Mouse (Mus musculus) heart, adult 8-10 months (tissue): ENCODE results near the gene Prss21. TPM values are rescaled to one million over a fixed set of nuclear protein-coding genes. Genes with fewer than 3 reads are reported as not detected.

Source experiments
- DNase-seq: peaks from one replicate; pipeline ENCODE4 v3.0.0; 2022; ENCODE audit warnings: low spot score
- total RNA-seq, 4 experiments: library from RNA; stranded (reverse); gene quantifications; 2 replicates each; pipeline ENCODE4 v1.2.4; 2022

Prss21 gene
- not detected for total RNA-seq

DNA sequence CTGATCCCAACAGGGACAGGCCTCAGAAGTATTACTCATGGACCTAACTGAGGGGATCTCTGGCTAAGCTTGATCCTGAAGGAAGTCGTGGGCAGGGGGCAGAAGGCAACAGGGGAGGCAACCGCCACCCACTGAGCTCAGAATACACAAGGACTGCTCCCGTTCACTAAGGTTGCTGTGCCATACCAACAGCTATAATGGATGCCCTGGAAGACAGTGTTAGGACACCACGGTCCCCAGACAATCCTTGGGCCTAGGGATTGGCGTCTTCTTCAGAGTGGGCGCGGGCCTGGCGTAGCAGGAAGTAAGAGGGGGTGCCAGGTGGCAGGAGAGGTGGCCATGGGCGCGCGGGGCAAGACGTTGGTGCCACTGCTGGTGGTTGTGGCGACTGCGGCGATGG is at the start of gene Prss21:
TSS of gene Prss21 (plus strand) at position 301 of the 400 bp plus-strand sequence.
- no peak for DNase-seq

DNA sequence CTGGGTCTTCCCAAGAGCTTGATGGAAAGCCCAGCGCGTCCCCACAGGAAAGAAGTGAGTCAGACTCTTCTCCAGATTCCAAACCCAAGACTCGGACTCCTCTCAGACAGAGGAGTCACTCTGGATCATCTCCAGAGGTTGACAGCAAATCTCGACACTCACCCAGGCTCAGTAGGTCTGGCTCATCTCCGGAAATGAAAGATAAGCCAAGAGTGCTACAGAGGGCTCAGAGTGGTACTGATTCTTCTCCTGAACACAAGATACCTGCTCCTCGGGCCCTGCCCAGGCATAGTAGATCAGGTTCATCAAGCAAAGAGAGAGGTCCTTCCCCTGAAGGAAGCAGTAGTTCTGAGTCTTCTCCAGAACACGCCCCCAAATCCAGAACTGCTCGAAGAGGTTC is 49.3 kb upstream of the Prss21 start:
- no peak for DNase-seq

DNA sequence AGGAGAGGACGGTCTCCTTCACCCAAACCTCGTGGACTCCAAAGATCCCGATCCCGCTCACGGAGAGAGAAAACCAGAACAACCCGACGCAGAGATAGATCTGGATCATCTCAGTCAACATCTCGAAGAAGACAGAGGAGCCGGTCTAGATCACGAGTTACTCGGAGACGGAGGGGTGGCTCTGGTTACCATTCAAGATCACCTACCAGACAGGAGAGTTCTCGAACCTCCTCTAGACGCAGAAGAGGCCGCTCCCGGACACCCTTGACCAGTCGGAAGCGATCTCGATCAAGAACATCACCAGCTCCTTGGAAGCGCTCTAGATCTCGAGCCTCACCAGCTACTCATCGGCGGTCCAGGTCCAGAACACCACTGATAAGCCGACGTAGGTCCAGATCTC is 48.6 kb upstream of the Prss21 start:
- DNase-seq: no peak

DNA sequence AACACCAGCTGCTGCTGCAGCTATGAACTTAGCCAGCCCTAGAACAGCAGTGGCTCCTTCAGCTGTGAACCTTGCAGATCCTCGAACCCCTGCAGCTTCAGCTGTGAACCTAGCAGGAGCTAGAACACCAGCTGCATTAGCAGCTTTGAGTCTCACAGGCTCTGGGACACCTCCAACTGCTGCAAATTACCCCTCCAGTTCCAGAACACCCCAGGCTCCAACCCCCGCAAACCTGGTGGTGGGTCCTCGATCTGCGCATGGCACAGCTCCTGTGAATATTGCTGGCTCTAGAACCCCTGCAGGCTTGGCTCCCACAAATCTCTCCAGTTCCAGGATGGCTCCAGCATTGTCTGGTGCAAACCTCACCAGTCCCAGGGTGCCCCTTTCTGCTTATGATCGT is 47.1 kb upstream of the Prss21 start:
- DNase-seq: no peak

DNA sequence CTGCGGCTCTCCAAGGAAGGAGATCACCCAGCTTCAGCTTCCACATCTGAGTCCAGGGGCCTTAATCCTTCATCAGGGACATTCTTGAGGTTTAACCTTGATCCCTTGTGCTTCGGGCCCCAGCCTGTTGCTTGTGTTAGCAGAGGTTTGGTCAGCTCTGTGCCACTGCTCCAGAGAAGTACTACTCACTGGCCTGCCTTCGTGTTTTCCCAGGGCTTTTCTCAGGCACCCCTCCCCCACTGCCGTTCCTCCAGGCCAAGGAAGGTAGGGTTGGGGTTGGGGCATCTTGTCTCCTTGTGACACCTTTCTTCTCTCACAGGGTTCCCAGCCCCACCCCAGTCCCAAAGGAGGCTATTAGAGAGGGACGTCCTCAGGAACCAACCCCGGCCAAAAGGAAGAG is 45.8 kb upstream of the Prss21 start:
- no peak for DNase-seq

DNA sequence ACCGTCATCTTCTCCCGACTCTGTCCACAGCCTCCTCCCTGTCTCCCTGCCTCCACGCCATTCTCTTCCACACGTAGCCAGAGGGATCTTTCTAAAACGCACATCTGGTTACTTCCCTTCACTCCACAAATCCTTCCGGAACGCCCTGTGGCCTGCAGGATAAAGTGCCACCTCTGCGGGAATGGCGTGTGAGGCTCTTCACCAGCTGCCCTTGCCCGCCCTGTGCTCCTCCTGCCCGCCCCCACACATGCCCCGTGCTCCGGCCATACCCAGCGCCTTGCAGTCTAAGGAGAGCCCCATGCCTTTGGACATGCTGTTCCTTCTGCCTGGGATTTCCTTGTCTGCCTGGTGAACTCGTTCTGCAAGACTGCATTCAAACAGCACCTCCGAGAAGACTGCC is 44.8 kb upstream of the Prss21 start:
- DNase-seq: no peak

DNA sequence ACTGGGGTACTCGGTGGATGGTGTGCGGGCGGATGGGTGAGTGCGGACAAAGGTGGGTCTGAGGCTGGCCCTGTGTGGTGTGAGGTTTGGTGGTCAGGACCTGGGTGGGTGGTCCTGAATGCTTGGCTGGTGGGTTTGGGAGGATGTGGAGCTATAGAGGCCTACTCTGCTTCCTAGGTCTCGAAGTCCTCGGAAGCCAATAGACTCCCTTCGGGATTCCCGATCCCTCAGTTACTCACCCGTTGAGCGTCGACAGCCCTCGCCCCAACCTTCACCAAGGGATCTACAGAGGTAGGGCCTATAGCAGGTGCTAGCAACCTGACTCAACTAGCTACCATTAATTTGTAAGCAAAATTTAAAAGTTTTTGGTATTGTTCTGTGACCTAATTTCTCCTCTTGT is 44.2 kb upstream of the Prss21 start:
- DNase-seq: no peak

DNA sequence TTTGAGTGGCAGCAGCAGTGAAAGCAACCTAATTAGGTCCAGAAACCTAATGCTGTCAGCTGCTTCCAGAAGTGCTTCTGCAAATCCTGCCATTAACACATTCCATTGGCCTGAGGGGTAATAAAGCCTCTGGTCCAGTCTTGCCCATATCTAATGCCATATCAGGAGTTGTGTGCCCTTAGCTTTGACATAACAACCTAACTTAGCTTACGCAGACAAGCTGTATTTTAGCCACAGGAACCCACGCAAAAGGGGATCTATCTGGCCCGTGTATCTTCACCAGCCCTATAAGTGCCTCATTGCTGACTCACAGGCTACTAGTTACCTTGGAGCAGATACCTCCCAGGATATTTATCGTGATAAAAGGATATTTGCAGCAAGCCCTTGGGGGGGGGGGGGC is 42.3 kb upstream of the Prss21 start:
- DNase-seq: no peak

DNA sequence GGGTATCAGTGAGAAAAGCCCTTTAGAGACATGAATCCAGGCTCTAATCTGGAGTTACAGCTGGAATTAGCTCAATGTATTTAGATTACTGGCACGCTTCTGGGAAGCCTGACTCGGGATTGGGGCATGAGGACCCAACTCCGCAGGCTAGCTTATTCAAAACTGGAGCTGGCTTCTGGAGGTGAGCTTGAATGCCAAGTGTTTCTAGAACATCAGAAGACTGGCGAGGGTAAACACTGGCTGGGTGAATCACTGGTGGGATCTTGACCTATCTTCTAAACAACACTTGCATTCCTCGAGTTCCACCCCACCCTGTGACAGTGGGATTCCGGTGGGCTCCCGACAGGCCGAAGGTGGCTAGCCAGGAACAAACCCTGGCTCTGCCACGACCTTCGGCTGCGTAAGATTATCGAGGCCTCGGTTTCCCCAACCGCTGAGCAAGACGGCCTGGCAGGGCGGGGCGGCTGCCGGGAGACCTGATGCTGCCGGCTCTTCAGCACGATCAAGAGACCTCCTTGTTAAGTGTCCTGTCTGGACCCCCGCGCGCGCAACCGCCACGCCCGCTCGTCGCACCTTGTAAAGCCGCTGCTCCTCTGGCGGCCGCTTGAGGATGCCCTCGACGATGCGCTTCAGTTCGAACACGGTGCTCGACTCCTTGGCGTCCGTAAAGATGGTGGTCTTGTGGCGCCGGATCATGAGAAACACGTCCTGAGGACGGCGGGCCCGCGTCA is 39.4 kb upstream of the Prss21 start:
- DNase-seq: peak; percentile 41

DNA sequence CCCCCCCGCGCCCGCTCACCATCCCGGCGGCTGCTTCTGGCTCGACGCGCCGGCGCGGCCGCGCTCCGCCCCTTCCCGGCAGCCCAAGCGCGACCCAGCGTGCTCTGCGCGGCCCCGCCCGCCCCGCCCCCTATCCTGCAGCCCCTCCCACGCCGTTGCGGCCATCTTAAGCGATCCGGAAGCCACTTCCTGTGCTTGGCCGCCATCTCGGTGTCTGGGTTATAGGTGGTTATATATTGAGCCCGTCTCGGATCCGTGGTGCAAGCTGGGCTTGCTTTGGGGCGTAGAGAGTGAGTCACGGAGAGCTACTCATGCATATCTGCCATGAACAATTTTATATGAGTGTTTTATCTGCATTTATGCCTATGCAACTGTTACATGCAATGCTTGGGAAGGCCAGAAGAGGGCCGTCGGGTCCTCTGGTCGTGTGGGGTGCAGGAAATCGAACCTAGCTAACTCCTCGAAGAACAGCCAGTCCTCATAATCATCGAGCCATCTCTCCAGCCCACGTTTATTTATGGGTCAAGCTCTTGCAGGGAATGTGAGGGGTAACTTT is 38.7 kb upstream of the Prss21 start, which contains the start of gene Elob:
TSS of gene Elob (minus strand) at position 73 of the 556 bp plus-strand sequence.
- peak; percentile 85 for DNase-seq

DNA sequence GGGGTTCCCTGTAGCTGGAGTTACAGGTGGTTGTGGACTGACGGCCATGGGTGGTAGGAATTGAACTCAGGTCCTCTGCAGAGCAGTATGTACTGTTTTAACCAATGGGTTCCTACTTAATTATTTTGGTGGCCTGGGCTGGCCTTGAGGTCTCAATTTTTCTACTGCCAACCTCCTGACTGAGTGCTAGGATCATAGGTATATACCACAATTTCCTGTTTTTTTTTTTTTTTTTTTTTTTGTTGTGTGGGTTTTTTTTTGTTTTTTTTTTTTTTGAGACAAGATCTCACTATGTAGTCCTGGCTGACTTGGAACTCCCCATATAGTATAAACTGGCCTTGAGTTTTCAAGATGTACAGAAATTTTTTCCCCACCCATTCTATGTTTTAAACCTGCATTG is 36.7 kb upstream of the Prss21 start:
- DNase-seq: no peak

DNA sequence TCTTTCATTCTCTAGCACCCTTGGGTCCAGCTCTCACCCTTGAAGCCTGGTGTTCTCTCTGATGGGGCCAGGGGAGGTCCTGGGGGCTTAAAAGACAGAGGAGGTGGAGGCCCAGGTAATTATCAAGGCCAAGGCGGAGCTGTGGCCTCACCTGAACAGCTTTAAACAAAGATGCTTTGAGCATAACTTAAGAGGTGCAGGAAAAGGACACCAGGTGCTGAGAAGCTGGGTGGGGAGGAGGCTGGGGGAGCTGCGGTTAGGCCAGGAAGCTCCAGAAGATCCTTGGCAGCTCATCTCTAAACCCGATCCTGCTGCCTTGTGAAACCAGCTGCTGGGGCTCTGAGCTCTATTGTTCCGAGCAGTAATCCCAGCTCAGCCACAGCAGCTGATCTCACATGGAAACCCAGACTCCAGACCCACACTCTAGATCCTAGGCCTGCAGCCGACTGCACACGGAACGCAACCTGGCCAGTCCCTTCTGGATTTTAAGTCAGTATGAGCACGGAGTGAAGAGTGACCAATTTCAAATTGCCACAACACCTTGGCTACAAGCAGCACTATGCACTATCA is 31.8 kb upstream of the Prss21 start, which contains the start of gene Prss33:
TSS of gene Prss33 (minus strand) at position 51 of the 570 bp plus-strand sequence.
- no peak for DNase-seq

DNA sequence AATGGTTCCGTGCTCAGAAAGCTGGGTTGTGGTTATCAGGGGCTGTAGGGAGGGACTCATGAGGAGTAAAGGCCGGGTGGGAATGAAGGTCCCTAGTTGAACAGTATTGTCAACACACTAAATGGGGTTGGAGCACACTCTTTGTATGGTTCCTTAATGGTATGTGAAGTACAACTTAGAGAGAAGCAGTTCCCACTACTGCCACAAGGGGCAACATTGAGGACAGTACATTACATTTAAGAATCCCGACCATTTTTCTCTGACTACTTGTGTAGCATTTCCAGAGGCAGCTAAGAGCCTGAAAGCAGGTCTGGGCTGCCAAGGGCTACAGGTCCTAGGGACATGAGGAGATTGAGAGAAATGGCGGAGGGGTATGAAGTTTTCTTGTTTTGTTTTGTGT is 26.7 kb upstream of the Prss21 start:
- peak; percentile 26 for DNase-seq

DNA sequence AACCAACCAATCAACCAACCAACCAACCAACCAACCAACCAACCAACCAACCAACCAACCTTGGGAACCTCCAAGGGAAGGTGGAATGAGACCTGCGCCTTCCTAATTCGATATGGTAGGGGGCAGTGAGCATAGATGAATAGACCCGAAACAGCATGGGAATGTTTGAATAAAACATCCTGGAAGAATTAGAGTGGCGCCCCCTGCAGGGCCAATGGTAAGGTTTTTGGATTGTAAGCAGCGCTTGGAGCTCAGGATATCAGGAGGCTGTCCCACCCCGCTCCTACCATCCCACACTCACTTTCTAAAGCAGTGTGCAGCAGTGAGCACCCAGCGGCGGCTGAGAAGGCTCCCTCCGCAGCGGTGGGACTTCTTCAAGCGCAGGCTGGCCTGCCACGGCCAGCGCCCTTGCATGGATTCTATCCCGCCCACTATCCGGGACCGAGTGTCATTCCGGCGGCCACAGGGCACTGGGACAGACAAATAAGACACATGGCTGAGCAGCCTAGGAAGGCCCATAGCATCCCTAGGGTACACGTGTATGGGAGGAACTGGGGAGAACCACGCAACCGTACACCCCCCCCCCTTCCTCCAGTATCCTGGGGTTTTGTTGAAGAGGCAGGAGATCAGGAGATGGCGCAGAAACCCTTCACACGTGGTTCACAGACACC is 24.6 kb upstream of the Prss21 start:
- no peak for DNase-seq

DNA sequence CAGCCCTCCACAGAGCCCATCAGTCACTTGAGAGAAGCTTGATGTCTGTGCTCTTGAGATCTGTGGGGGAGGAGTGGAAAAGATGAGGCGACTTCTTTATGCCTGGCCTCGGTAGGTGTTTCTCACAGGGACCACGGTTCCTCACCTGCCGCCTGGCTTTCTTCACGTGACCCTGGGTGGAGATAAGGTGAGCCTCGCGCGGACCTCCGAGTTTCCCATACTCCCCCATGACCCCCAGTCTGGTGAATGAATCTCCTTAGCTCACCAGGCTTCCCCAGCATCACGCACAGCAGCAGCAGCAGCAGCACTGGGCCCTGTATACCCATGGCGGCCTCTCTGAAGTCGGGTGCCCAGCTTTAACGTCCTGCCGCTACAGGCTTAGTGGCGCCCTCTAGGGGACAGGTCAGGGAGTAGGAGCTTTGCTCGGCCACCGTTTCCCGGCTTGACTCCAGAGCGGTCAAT is 24.0 kb upstream of the Prss21 start, which contains the start of the genes Prss32 and Prss41:
TSS of gene Prss32 (plus strand) at position 44 of the 462 bp plus-strand sequence.
TSS of gene Prss41 (minus strand) at position 361 of the 462 bp plus-strand sequence.
- DNase-seq: no peak

DNA sequence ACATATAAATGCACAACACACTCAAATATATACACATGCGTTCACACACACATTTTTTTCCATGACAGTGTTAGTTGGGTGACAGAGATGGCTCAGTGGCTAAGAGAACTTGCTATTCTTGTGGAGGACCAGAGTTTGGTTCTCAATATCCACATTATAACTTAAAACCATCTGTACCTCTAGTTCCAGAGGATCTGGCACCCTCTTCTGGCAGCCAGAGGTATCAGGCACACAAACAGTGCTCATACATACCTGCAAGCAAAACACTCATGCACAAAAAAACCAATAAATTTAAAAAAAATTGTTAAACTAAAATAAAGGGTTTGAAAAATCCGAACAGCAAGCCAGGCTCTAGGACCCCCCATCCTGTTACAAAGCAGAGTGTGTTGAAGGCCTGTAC is 17.8 kb upstream of the Prss21 start:
- no peak for DNase-seq

DNA sequence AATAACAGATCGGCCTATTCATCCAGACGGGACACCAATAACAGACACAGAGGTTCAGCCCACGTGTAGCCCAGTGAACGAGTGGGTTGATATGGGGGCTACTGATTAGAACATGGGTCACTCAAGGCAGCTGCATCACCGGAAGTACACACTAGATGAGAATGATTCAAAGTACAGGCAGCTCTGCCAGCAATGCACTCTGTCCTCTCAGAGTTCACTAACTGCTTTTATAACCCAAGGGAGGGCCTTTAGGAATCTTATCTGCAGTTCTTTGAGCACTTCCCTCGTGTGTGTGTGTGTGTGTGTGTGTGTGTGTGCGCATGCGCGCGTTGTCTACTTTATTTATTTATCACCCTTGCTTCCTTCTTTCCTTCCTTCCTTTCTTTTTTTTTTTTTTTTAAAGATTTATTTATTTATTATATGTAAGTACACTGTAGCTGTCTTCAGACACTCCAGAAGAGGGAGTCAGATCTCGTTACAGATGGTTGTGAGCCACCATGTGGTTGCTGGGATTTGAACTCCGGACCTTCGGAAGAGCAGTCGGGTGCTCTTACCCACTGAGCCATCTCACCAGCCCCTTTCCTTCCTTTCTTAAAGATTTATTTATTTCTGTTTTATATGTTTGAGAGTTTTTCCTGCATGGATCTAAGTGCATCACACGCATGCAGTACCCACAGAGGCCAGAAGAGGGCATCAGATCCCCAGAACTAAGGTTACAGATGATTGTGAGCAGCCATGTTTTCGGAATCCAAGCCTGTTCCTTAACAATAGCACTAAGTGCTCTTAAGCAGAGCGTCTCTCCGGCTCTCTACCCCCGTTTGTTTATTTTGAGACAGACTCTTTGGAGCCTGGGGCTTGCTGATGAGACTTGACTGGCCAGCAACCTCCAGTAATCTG is 16.8 kb upstream of the Prss21 start:
- peak; percentile 39 for DNase-seq

DNA sequence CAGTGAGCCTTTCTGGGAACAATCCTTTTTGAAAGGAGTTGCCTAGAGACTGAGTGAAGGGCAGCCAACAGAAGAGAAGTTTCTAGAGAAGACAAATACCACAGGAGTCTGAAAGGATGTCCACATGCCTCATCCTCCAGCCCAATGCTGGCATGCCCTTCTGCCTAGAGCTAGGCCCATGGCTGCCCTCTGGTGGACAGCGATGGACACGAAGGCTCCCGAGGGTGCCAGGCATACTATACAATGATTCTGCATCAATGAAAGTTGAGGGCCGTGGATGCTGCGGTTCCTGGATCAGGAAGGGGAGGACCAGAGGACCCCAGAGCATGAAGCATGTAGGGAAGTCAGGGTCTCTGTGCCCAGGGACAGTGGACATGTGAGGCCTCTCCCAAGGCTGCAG is 14.6 kb upstream of the Prss21 start:
- peak; percentile 9 for DNase-seq

DNA sequence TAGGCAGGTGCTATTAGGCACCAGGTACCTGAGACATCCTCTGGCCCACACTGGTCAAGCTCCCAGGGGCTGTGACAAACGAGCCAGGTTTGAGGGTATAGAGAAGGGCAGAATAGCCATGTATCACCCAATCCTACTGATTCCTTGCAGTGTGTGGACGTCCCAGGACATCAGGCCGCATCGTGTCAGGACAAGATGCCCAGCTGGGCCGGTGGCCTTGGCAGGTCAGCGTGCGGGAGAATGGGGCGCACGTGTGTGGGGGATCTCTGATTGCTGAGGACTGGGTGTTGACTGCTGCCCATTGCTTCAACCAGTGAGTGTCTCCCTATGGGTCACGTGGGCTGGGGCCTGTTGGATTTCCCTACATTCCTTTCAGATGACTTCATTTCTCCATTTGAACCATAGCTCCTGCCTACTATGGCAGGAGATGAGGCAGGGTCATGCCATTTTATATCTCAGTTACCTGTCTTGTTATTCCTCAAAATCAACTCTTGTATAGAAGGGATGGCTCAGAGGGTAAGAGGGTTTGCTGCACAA is 13.6 kb upstream of the Prss21 start:
- no peak for DNase-seq

DNA sequence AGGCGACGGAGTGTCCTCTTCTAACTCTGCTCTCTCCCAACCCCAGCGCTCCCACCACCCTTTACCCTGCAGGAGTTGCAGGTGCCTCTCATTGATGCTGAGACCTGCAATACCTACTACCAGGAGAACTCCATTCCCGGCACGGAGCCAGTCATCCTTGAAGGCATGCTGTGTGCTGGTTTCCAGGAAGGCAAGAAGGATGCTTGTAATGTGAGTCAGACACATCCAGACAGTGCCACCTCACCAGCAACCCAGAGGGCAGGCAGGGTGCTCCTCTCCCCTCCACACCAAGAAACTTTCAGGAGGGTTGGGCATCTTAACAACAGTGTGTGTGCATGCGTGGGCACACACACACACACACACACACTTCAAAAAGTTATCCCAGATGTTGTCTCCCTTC is 10.7 kb upstream of the Prss21 start:
- no peak for DNase-seq

DNA sequence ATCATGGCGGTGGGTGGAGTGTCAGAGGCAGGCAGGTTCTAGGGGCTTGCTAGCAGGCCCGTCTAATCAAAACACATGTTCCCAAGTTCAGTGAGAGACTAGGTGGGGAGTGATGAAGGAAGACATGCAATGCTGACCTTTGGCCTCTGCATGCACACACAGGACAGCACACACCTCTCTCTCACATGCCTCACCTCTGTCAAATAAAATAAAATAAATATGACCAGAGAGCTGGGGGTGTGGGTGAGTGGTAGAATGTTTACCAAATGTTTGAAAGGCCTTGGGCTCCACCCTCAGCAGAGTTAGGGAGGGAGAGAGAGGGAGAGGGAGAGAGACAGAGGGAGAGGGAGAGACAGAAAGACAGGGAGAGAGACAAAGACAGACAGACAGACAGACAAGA is 9.9 kb upstream of the Prss21 start:
- DNase-seq: no peak
